Mouse (Mus musculus): ENCODE data around the gene Hcn3.

GRCm38 (mm10) chr3:89206695-89207094 is 46.7 kb upstream of the Hcn3 start:
- peak; percentile 17 for TF ChIP-seq POLR2AphosphoS2 (IDR thresholded peaks at IDR 0.05; ENCODE audit: insufficient read length, low read depth)
- no peak for TF ChIP-seq POLR2A (IDR thresholded peaks at IDR 0.05; ENCODE audit: insufficient read length, low read depth)
- TF ChIP-seq REST (IDR thresholded peaks at IDR 0.05; ENCODE audit: insufficient read depth, insufficient read length): no peak
- no peak for TF ChIP-seq SRF (IDR thresholded peaks at IDR 0.05; ENCODE audit: control insufficient read depth, insufficient read length, low read depth)
- no peak for TF ChIP-seq MAX (IDR thresholded peaks at IDR 0.05; ENCODE audit: low read depth)
- TF ChIP-seq MYOD1 (IDR thresholded peaks at IDR 0.05; ENCODE audit: control insufficient read depth in 1 of 3, insufficient read length in 2 of 3, low read depth in 2 of 3): no peak
- TF ChIP-seq CEBPB (IDR thresholded peaks at IDR 0.05; ENCODE audit: insufficient read depth, poor library complexity, severe bottlenecking): no peak
- no peak for TF ChIP-seq MYOG (IDR thresholded peaks at IDR 0.05; ENCODE audit: control insufficient read depth in 1 of 3, insufficient read depth in 1 of 3, insufficient read length in 2 of 3, low read depth in 2 of 3)
- no peak for TF ChIP-seq USF1 (IDR thresholded peaks at IDR 0.05; ENCODE audit: low read depth)
- TF ChIP-seq E2F4 (IDR thresholded peaks at IDR 0.05; ENCODE audit: insufficient read depth): no peak
